Mouse (Mus musculus) kidney, embryonic 15.5 days (tissue): ENCODE results near the gene Psmb4. TPM values are rescaled to one million over a fixed set of nuclear protein-coding genes. Genes with fewer than 3 reads are reported as not detected.

Experiments
- ATAC-seq: fragments of 200-750 bp; cut with Nextera tagmentation; replicated peaks from 2 replicates; pipeline ENCODE4 v1.8.0; 2017; ENCODE audit warnings: moderate TSS enrichment; ENCODE audit not compliant: low FRiP score
- H3K27ac ChIP-seq: fragments of 300-500 bp; sonication (generic); 2 replicates; pipeline ENCODE4 v1.5.1; 2015; ENCODE audit warnings: mild to moderate bottlenecking, inconsistent platforms
- H3K27me3 ChIP-seq: fragments of 300-500 bp; sonication (generic); 2 replicates; pipeline ENCODE4 v1.6.1; 2015; ENCODE audit warnings: inconsistent platforms
- H3K36me3 ChIP-seq: fragments of 300-500 bp; sonication (generic); 2 replicates; pipeline ENCODE4 v1.6.1; 2015; ENCODE audit warnings: inconsistent platforms
- H3K4me1 ChIP-seq: fragments of 300-500 bp; sonication (generic); 2 replicates; pipeline ENCODE4 v1.6.1; 2015; ENCODE audit warnings: inconsistent platforms
- H3K4me2 ChIP-seq: fragments of 300-500 bp; sonication (generic); 2 replicates; pipeline ENCODE4 v1.6.1; 2015; ENCODE audit warnings: moderate library complexity, mild to moderate bottlenecking, inconsistent platforms
- H3K4me3 ChIP-seq: fragments of 300-500 bp; sonication (generic); replicated peaks from 2 replicates; pipeline ENCODE4 v1.5.1; 2015; ENCODE audit warnings: mild to moderate bottlenecking, inconsistent platforms
- H3K9ac ChIP-seq: fragments of 300-500 bp; sonication (generic); 2 replicates; pipeline ENCODE4 v1.6.1; 2015; ENCODE audit warnings: mild to moderate bottlenecking, inconsistent platforms
- H3K9me3 ChIP-seq: fragments of 300-500 bp; sonication (generic); replicated peaks from 2 replicates; pipeline ENCODE4 v1.6.1; 2016; ENCODE audit warnings: inconsistent platforms
- WGBS: fragments of 180-500 bp; shearing (Covaris S2); methylation state at CpG from one replicate; pipeline ENCODE4 v1.1.7; 2015; ENCODE audit warnings: mixed read lengths; 5-methylcytosine and 5-hydroxymethylcytosine counted together
- polyA plus RNA-seq: library from polyadenylated mRNA; unstranded; fragments of >200 nt; fragmentation: Nextera tagmentation; extraction: Ambion mirVana; gene quantifications from 2 replicates; pipeline ENCODE4 v1.2.1, GENCODE M21; 2015

Gene Psmb4
- polyA plus RNA-seq, 1 experiment from 2014 or later: 340 TPM

- peak within 1 kb of the TSS; percentile 74 for H3K4me3 ChIP-seq
- H3K4me2 ChIP-seq: peak within 1 kb of the TSS; percentile 66
- no peaks in the 10 kb centered on the region for H3K36me3 ChIP-seq
- WGBS: under 1% methylated on average over 47 of the region's 57 CpGs
- H3K9me3 ChIP-seq: 0 out of 2 replicates have a peak, but pooled peaks cover 3% of the 10 kb centered on the region
- peaks cover 20% of the 10 kb centered on the region for H3K4me1 ChIP-seq
- ATAC-seq: peak; percentile 95
- peak within 1 kb of the TSS; percentile 74 for H3K9ac ChIP-seq
- H3K27me3 ChIP-seq: no peaks in the 10 kb centered on the region
- peak within 1 kb of the TSS; percentile 95 for H3K27ac ChIP-seq
Observed at GRCm38 (mm10) chr3:94837183-94837890, 49.4 kb downstream of the Psmb4 start, which contains the start of gene Pogz. Gene Pogz, plus strand, starts transcription at chr3:94837567.

DNA sequence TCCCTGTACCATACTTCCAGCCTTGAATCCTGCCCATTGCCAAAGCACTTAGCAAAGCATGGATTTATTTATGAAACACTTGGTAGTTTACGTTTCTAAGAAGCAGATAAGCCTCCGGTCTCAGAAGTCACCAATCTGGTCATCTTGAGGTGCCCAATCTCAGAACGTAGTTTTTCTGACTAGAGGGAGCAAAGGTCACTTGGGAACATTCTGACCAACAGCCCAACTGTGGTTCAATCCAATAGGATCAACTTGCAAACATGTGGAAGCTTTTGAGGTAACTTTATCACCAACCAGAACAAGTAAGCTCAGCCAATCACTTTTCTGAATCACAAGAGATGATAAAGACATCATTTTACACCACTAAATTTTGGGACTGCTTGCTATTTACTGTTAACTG is 51.4 kb downstream of the Psmb4 start:
- no peak overlapping the region for H3K4me2 ChIP-seq
- 0 out of 2 replicates have a peak, but pooled peaks cover 3% of the 10 kb centered on the region for H3K9me3 ChIP-seq
- no peaks in the 10 kb centered on the region for H3K36me3 ChIP-seq
- peaks cover 20% of the 10 kb centered on the region for H3K4me1 ChIP-seq
- no peak overlapping the region for H3K27ac ChIP-seq
- H3K9ac ChIP-seq: no peak overlapping the region
- 77% methylated on average over 3 of the region's 3 CpGs for WGBS
- H3K4me3 ChIP-seq: no peak overlapping the region
- no peaks in the 10 kb centered on the region for H3K27me3 ChIP-seq
- ATAC-seq: no peak

Other genes with a start within 250 kb of the Psmb4 start
- not detected in 2 replicates for gene Gm10972, start 243.8 kb downstream of the Psmb4 start, polyA plus RNA-seq
- gene Tuft1, start 228.1 kb downstream of the Psmb4 start, polyA plus RNA-seq: 6.7 and 7.1 TPM in 2 replicates
- gene Selenbp2, start 193.4 kb downstream of the Psmb4 start, polyA plus RNA-seq: 2.7 and 3.2 TPM in 2 replicates
- gene Cgn, start 100.5 kb downstream of the Psmb4 start, polyA plus RNA-seq: 17.0 and 18.3 TPM in 2 replicates
- gene Pogz, start 49.4 kb downstream of the Psmb4 start, polyA plus RNA-seq: 17.4 and 18.8 TPM in 2 replicates
- 60.6 and 62.4 TPM in 2 replicates for gene Selenbp1, start 46.1 kb upstream of the Psmb4 start, polyA plus RNA-seq
- 8.9 and 10.8 TPM in 2 replicates for gene Rfx5, start 67.1 kb upstream of the Psmb4 start, polyA plus RNA-seq
- 21.4 and 27.5 TPM in 2 replicates for gene Pi4kb, start 87.8 kb upstream of the Psmb4 start, polyA plus RNA-seq
- 28.6 and 32.4 TPM in 2 replicates for gene Zfp687, start 128.5 kb upstream of the Psmb4 start, polyA plus RNA-seq
- 248 and 271 TPM in 2 replicates for gene Psmd4, start 155.7 kb upstream of the Psmb4 start, polyA plus RNA-seq
- 19.9 and 20.8 TPM in 2 replicates for gene Pip5k1a, start 220.0 kb upstream of the Psmb4 start, polyA plus RNA-seq
- gene Vps72, start 224.1 kb upstream of the Psmb4 start, polyA plus RNA-seq: 168 and 184 TPM in 2 replicates
- gene Tmod4, start 237.5 kb upstream of the Psmb4 start, polyA plus RNA-seq: 0.93 and 1.9 TPM in 2 replicates
- 67.7 and 71.6 TPM in 2 replicates for gene Scnm1, start 247.1 kb upstream of the Psmb4 start, polyA plus RNA-seq
- gene Lysmd1, start 247.1 kb upstream of the Psmb4 start, polyA plus RNA-seq: 14.5 and 15.5 TPM in 2 replicates